Mouse (Mus musculus): ENCODE results near the gene Tmcc2.
"Not testable (repeated sequence)": the region's sequence is repeated elsewhere in the genome, so short reads cannot be mapped to it uniquely, and the experiment has no call there.

Tmcc2 gene

DNA sequence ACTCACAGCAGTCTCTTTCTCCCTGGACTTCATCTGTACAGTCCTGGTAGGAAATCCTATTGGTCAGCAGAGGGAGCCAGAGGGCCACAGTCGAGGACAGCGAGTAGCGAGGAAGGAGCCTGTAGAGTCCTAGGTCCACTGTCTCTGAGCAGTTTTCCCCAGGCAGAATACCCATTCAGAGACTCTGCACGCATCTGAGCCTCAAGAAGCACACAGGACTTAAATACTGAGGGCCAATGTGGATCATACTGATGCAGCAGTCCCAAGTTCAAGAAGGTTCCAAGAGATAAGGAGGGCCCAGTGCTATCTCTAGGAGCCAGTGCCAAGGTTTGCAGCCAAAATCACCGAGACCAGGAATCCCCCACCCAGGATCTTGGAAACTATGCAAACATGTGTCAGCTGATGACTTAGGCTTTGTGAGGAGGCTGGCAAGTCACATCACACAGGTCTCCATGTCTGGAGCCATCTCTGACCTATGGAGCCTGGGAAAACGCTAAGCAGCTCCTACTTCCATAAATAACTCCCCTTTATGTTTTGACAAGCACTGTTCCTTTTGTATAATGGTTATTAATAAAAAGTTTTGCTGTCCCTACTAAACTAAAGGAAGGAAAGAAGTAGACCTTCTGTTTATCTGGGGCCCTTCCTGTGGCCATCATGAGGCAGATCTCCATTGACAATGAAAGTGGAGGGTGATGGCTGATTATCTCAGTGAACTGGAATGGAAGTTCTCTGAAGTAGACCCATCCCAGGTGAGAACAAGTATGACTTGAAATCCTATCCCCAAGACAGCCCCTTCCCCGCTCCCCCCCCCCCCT lies 23.2 kb downstream of the Tmcc2 start:
- DNase-seq (ENCODE audit: low spot score in 2 of 2) = peak; percentile 58 to 77

DNA sequence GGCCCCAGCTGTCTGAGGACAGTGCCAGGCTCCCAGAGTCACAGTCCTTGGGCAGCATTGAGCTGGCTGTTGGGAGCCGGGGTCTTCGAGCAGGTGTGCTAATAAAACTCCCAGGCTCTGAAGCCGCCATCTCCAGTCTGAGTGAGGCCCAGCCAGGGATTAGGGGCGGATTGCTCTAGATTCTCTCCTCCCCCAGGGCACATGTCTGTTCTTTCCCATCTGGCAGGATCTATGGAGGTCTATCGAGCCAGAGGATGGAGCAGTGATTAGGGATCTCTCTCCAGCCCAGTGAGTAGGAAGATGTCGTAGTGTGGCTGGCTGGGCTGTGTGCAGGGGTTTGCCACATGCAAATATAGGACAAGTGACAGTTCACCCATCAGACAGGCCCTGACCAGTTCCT lies 24.1 kb downstream of the Tmcc2 start:
- no peak for DNase-seq (ENCODE audit: low spot score in 2 of 2)

DNA sequence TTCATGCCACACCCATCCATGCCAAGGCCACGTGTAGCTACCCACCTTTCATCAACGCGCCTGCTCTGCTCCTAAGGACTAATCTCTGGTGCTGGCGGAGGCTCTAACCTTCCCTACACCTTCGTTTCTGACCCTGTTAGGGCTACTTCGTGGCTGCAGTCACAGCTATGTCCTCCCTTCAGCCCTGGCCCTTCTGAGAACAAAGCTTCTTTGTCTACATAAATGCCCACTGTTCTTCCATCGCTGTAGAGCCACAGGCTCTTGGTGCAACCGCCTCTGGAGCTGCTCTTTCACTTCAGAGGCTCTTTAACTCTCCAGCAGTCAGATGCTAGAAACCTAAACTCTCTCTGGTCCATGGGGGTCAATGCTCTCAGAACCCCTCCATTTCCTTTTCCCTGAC lies 24.8 kb downstream of the Tmcc2 start:
- DNase-seq (ENCODE audit: low spot score in 2 of 2) = no peak

DNA sequence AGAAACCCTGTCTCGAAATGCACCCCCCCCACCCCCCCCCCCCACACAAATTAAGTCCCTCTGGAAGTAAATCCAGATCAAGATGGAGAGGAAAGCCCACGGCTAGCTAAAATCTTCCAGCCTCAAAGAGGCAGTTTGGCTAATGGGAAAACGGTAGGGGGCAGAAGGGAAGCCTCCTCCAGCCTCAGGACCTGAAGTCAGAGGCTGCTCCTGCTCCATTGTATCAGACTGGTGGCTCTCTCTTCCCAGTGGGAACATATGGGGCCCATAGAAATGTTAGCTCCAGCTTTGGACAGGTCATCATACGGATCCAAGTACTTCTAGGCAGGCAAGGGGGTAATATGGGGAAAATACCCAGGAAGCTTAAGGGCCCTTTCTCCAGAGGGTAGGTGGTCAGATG lies 25.4 kb downstream of the Tmcc2 start:
- DNase-seq (ENCODE audit: low spot score in 2 of 2) = no peak

DNA sequence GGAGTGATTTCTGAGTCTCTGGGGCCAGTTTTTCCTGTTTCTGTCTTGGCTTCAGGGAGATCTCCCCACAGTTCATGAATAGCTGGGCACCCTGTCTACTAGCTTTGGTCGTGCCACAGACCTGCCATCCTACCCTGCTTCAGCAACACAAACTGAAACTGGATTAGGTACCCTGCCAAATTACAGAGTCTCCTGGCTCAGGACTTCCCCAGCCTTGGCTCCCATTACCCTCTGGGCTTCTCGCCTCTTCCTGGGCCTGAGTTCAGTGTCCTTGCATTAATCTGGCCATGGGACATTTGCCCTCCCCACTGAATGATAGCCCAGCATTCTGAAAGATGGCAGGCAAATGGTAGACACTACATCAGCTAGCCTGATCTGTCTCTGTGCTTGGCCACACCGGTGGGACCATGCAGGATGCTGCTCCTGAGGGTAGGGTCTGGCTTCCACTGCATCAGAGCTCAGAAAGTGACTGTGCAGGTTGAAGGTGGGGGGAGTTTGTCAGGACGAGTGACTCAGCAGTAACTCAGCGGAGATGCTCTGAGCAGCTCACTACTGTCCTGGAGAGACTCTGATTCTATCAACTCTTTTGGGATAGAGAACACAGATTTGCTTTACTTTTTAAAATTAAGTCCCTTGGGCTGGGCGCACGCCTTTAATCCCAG lies 26.1 kb downstream of the Tmcc2 start:
- no peak for DNase-seq (ENCODE audit: low spot score in 2 of 2)

DNA sequence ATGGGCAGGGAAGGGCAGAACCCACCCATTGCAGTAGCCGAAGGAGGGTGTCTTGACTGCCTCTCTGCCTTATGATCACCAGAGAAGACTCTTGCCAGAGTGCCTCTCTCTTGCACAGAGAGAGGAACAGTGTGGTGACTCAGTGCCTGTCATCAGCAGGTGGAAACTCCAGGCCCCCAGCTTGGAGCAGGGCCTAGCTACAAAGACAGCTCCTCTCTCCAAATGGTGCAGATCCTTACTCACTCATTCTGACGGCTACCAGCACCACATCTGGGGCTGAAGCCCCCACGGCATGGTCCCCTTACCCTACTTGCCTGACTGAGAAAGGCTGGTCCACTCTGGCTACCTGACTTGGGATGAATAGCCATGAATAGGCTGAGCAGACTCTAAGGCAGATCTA lies 26.7 kb downstream of the Tmcc2 start:
- DNase-seq (ENCODE audit: low spot score in 2 of 2) = no peak

DNA sequence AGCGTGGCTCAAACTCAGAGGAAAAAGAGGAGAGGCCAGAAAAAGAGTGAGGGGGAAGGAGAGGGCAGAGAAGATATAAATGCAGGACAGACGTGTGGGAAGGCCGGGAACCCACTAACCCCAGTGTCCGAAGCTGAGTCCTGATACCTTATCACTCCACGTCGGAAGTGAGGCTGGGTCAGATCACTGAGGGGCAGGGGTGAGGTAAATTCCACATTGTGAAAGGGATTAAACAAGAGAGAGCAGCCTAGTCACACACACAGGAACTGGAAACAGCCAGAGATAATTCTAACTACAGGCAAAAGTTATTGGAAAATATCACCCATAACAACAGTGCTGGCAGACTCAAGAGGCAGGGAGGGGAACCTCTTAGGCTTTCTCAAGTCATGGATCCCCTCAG lies 29.1 kb downstream of the Tmcc2 start:
- DNase-seq (ENCODE audit: low spot score in 2 of 2) = no peak

DNA sequence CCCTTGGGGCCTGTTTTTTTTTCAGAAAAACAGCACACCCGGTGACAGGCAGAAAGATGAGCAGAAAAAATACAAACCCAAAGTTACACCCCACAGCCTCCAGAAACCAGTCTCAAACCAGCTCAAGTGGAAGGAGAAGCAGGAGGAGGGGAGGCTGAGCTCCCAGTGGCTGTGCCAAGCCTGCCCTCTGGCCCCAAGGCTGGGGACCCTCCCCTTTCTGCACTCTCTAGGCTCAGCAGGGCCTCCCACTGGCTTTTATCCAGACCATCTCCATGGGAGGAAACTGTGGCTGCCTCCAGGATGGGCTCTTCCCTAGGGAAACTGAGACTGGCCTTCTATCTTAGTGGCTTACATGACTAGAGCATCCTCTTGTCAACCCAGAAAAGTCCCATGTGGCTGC lies 34.2 kb downstream of the Tmcc2 start:
- no peak for DNase-seq (ENCODE audit: low spot score in 2 of 2)

DNA sequence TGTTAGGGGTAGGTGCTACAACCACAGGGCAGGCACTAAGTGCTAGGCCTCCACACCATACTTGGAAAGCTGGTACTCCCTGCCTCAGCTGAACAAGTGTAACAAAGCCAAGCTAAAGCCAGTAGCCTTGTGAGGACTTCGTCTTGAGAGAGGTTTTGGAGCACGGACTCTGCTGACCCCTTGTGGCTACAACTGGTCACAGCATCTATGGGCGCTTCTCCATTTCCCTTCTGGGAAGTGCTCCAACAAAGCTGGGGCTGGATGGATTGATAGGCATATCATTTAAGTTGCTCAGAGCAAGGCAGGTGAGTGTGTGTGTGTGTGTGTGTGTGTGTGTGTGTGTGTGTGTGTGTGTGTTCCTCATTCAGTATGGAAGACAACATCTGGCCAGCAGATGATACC lies 35.2 kb downstream of the Tmcc2 start:
- peak; percentile 65 to 84 for DNase-seq (ENCODE audit: low spot score in 2 of 2)

DNA sequence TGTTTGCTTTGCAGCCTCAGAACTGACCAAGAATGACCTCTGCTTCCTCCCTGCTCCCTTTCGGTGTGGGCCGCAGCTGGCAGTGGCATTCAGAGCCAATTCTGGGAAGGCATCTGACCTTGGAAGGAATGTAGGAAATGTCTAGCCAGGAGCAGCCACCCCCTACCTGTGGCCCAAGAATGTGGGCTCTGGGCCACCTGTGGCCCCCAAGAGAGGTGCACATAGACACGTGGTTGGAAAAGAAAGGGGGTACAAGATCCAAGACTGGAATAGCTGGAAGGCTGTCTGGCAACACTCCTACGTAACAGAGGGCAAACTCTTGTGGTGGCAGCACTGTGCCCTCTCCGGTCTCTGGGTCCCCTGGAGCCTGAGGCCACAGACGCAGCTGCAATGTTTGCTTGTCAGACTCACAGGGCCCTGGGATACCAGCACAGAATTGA lies 35.9 kb downstream of the Tmcc2 start:
- no peak for DNase-seq (ENCODE audit: low spot score in 2 of 2)

DNA sequence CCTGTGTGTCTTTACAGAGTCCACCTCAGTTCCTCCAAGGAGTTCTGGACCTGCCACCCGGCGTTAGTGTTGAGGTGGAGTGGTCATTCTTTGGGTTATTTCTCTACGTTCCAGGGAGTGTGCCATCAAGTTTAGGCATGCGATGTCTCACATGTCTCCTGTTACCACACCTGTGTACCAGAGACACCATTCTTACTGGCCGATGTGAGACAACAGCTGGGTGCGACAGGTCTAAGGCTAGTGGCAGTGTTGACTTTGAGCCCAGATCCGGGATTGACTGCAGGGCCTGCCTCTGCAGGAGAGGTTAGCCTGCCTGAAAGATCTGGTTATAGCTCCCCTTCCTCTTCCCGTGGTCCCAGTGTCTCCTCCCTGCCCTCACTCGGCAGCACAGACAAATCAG lies 36.8 kb downstream of the Tmcc2 start:
- DNase-seq (ENCODE audit: low spot score in 2 of 2) = no peak

DNA sequence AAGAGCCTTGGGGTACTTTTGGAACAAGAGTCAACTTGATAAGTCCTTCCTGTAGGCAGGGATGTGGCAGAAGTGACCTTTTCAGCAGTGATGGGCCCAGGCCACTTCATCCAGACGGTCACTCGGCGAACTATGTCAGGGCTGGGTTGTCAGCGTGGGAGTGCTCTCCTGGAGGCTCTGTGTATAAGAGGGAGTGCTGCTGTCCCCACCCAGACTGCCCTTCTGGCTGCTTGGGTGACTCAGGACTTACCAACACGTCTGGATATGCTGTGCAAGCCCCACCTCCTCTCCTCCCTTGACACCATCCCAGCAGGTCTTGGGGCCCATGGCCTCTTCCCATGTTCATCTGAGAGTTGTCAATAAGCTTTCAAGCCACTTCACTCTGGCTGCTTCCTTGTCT lies 37.7 kb downstream of the Tmcc2 start:
- no peak for DNase-seq (ENCODE audit: low spot score in 2 of 2)

DNA sequence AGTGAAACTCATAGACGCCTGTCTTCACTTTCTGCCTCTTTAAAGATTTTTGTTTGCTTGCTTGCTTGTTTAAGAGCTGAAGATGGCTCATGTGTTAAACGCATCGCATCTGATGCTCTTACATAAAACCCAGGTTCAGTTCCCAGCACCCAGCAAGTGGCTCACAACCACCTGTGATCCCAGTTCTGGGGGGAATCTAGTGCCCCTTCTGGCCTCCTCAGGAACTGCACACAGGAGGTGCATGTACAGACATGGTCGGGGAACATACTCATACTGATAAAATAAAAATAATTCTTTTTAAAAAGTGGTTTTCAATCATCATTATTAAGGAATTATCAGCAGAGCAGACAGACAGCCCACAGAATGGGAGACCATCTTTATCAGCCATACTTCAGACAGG lies 40.0 kb downstream of the Tmcc2 start:
- DNase-seq (ENCODE audit: low spot score in 2 of 2) = no peak

DNA sequence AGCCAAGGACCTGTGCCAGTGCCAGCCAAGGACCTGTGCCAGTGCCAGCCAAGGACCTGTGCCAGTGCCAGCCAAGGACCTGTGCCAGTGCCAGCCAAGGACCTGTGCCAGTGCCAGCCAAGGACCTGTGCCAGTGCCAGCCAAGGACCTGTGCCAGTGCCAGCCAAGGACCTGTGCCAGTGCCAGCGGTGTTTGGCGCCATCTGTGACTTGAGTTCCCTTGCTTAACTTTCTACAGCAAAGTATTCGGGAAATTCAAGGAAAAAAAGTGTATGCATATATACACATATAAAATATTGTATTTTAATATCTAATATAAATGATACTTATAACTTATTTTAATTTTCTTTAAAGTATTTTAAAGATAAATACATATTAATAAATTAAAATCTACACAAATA lies 41.5 kb downstream of the Tmcc2 start:
- not testable (repeated sequence) for DNase-seq (ENCODE audit: low spot score in 2 of 2)

DNA sequence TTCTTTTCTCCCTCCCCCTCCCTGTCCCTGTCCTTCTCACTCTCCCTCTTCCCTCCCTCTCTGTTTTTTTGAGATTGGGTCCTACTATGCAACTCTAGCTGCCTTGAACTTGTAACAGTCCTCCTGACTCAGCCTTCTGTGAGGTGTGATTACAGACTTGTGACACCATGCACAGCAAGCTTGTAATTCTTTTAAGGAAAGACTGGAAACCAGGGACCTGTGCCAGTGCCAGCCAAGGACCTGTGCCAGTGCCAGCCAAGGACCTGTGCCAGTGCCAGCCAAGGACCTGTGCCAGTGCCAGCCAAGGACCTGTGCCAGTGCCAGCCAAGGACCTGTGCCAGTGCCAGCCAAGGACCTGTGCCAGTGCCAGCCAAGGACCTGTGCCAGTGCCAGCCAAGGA lies 42.0 kb downstream of the Tmcc2 start:
- DNase-seq (ENCODE audit: low spot score in 2 of 2) = not testable (repeated sequence)

DNA sequence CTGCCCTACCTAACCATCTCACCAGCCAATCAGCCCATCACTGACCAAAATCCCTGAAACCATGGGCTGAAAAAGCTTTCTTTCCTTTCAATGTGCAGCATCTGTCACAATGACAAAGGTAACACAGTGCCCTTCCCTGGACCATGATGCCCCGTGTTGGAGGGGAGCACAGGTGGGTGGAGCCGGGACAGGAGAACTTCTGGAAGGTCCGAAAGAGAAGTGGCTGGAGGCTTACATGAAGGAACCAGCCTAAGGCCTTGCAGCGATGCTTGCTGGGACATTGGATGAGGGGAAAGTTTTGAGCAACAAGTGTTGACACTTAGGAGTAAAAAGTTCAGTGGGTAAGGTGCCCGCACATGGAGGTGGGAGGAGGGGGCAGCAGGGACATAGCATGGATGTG lies 42.7 kb downstream of the Tmcc2 start:
- no peak for DNase-seq (ENCODE audit: low spot score in 2 of 2)

DNA sequence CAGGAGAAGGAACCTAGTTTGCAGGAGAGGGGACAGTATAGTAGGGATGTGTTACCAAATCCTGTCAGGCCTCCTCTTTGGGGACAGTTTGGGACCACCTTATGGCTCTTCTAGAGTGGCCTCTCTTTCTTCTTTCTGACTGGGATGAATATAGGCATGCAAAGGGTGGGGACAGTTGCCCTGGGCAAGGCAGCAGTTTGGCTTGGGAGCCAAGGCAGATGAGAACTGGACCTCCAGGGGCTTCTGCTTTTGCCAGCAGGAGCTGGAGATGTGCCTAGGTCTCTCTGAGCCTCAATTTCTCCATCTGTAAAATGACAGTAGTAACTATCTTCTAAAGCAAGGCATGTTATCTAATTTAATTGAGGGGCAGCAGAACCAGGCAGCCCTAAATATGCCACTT lies 44.1 kb downstream of the Tmcc2 start:
- no peak for DNase-seq (ENCODE audit: low spot score in 2 of 2)

DNA sequence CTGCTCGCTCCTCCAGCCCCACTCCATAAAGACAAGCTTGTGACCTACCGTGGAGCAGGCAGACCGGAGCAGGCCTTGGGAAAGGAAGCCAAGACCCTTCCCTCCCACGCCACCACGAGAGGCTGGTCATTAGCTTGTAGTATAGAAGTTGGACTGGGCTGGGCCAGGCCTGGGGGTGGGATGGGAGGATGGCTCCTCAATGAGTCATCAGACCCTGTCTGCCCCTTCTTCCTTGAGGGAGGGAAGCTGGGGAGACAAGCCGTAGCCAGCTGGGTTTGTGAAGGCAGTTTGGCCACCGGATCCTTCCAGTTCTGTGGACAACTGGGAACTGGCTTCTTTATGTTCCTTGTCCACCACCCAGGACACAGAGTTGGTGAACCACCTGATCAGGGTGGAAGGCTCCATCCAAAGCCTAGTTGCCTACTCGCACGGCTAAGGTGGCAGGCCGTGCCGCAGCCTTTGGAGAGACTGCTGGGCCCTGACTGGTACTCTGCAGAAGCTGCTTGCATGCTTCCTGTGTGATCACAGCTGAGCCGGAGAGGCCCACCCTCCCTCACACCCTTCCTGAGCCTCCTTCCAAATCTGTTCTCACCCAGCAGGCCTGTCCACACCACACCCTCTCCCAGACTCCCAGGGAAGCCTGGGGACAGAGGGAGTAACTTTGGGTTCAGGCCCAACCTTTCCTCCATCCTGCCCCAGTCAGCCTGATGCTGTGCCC lies 44.8 kb downstream of the Tmcc2 start:
- DNase-seq (ENCODE audit: low spot score in 2 of 2) = no peak

DNA sequence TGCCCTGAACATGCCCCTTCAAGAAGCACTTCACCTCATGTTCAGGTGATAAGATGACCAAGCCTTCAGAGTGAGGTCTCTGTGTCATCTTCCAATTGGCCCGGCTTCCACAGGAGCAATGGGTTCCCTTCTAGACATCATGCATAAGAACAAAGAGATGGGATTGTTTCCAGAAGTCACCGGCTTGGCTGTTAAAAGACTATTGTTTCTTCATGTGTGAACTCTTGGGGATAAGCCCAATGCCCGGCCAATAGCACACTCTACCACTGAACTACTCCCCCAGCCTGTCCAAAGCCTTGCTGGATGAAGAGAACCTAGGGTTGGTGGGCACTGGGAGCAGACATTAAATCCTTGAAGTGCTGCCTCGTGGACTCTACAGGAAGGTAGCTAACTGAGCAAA lies 45.6 kb downstream of the Tmcc2 start:
- DNase-seq (ENCODE audit: low spot score in 2 of 2) = no peak

DNA sequence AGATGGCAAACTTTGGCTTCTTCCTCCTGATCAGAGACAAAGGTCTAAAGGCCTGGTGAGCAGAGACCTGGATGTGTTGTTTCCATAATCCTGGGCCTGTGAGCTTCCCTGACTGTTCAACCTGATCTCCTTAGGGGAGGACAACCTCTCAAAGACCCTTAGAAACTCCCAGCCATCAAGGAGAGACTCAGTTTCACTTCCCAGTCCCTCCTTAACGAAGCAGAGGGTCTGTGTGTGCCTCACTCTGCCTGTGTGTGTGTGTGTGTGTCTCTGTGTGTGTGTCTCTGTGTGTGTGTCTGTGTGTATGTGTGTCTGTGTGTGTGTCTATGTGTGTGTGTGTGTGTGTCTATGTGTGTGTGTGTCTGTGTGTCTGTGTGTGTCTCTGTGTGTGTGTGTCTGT lies 47.4 kb downstream of the Tmcc2 start:
- no peak for DNase-seq (ENCODE audit: low spot score in 2 of 2)

DNA sequence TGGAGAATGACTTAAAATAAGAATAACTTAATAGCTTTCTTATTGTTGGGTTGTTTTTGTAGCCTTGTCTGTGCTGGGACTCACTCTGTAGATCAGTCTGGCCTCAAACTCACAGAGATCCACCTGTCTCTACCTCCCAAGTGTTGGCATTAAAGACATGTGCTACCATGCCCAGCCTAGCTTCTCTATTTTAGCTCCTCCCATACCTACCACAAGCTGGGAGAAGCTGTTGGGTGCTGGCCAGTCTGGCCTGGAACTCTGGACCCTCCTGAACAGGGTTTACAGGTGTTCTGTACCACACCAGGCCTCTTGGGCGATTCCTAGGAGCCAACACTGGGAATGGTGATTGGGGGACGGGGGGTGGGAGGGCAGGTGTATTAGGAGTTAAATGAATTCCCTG lies 47.9 kb downstream of the Tmcc2 start:
- no peak for DNase-seq (ENCODE audit: low spot score in 2 of 2)

DNA sequence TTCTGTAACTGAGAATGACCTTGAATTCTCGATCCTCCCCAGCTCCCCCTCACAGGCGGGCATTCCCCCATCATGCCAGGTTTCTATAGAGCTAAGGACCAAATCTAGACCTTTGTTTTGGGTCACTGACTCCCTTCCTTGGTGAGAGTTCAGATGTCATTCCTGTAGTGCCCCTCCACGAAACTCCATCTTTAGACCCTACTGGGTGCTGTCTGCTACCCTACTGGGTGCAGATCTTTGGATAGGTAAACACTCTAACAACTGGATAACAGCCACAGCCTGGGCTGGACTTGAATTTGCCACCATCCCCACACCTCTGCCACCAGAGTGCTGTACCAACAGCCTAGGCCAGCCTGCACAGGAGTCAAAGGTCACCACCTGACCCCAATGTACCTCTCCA lies 48.6 kb downstream of the Tmcc2 start:
- DNase-seq (ENCODE audit: low spot score in 2 of 2) = no peak

Data from frontal cortex, postnatal 10 days (tissue).